9 mouse cellular contexts compared by ENCODE assay signal in the genomic region with DNA sequence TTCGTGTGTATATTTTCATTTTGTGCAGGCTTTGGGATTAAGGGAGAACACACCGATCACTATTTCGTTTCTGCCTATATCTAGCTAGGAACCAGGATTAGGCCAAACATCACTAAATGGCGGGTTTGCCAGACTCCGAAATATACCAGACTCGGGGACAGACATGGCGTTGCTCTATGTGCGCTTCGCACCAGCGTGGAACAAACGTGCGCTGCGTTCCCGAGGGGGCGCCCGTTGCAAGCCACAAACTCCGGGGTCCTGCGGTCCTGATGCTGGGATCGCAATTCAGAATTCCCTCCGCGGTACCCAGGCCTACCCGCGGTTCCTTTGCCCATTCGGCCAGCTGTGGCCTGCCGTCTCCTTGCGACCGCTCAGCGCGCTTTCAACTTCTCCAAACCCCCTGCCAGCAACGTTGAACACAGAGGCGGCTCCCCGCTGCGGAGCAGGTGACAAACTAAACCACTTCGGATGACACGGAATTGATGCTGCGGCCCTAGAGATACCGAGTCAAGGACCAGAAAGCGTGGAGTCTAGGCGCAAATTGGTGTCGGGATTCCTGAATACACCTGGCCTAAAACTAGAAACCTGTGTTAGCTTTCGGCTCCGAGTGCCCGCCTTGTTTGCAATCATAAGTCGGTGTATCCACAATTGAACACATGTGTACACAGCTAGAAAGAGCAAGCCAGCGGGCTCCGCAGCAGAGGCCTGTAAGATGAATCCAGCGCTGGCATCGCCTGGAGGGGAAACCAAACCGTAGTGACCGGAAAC. TPM values are rescaled to one million over a fixed set of nuclear protein-coding genes. Genes with fewer than 3 reads are reported as not detected.
DNase-seq lines count a peak whose midpoint lies in the region; ATAC-seq lines count a peak whose summit lies in the region.
"Had no signal": no experiment of that assay in that cellular context is flagged by ENCODE, and none has a peak within 500 bp of the region (broad histone marks: within the 10 kb centered on the region; RNA-seq: fewer than 3 reads in every experiment).

No protein-coding gene starts in this region.

- H3K27me3 ChIP-seq in lung, embryonic 15.5 days, result peaks cover 94% of the 10 kb centered on the region
- peaks cover 86% of the 10 kb centered on the region for H3K27me3 ChIP-seq in hindbrain, embryonic 14.5 days (ENCODE audit: control insufficient read depth, insufficient read depth, low read length)
- H3K27me3 ChIP-seq in neural tube, embryonic 15.5 days (replicated peaks), result peaks cover 90% of the 10 kb centered on the region

- peak overlapping the region; percentile 17 for H3K4me3 ChIP-seq in lung, embryonic 15.5 days
- H3K4me3 ChIP-seq in hindbrain, embryonic 14.5 days (replicated peaks; ENCODE audit: low read length), result peak overlapping the region; percentile 6
- H3K4me3 ChIP-seq in neural tube, embryonic 15.5 days (replicated peaks), result no peak overlapping the region

- DNase-seq in adrenal gland, postnatal 10 days, result peak; percentile 5
- no peak for DNase-seq in adrenal gland, adult 8-10 months
- no peak for DNase-seq in lung, adult 18-20 months
- peak; percentile 53 for DNase-seq in hindbrain, embryonic 14.5 days (ENCODE audit: low spot score)
- DNase-seq: liver, embryonic 13.5 days had no signal

- no peaks in the 10 kb centered on the region for H3K36me3 ChIP-seq in lung, embryonic 15.5 days
- no peaks in the 10 kb centered on the region for H3K36me3 ChIP-seq in hindbrain, embryonic 14.5 days (replicated peaks; ENCODE audit: control insufficient read depth, insufficient read depth)
- H3K36me3 ChIP-seq in neural tube, embryonic 15.5 days, result no peaks in the 10 kb centered on the region
- H3K36me3 ChIP-seq: liver, embryonic 13.5 days had no signal

- H3K9ac ChIP-seq in lung, embryonic 15.5 days, result no peak overlapping the region
- no peak overlapping the region for H3K9ac ChIP-seq in hindbrain, embryonic 14.5 days
- H3K9ac ChIP-seq in neural tube, embryonic 15.5 days (replicated peaks), result no peak overlapping the region
- H3K9ac ChIP-seq: liver, embryonic 13.5 days had no signal

- H3K9me3 ChIP-seq in lung, embryonic 15.5 days, result no peaks in the 10 kb centered on the region
- no peaks in the 10 kb centered on the region for H3K9me3 ChIP-seq in hindbrain, embryonic 14.5 days (ENCODE audit: control insufficient read depth, low read length)
- no peaks in the 10 kb centered on the region for H3K9me3 ChIP-seq in neural tube, embryonic 15.5 days (replicated peaks)
- H3K9me3 ChIP-seq: liver, embryonic 13.5 days had no signal

- H3K27ac ChIP-seq in lung, embryonic 15.5 days, result no peak overlapping the region
- H3K27ac ChIP-seq in hindbrain, embryonic 14.5 days, result no peak overlapping the region
- no peak overlapping the region for H3K27ac ChIP-seq in neural tube, embryonic 15.5 days (replicated peaks)
- H3K27ac ChIP-seq: liver, embryonic 13.5 days had no signal

- no peak for ATAC-seq in lung, embryonic 15.5 days (ENCODE audit: borderline replicate concordance, extremely low read depth, low FRiP score, low TSS enrichment)
- ATAC-seq in hindbrain, embryonic 14.5 days (ENCODE audit: low FRiP score), result no peak
- no peak for ATAC-seq in neural tube, embryonic 15.5 days (ENCODE audit: low FRiP score)
- no peak for ATAC-seq in megakaryocyte-erythroid progenitor cell, adult 5-6 weeks (replicated peaks; ENCODE audit: low FRiP score, low TSS enrichment, poor library complexity, severe bottlenecking)
- no peak for ATAC-seq in erythroid progenitor cell, adult 5-6 weeks (replicated peaks; ENCODE audit: low FRiP score, poor library complexity, severe bottlenecking)

- WGBS in lung, embryonic 15.5 days, result 1% methylated on average over 50 of the region's 50 CpGs
- WGBS in hindbrain, embryonic 14.5 days, result 1% methylated on average over 50 of the region's 50 CpGs
- WGBS in neural tube, embryonic 15.5 days, result under 1% methylated on average over 50 of the region's 50 CpGs

- H3K4me1 ChIP-seq in lung, embryonic 15.5 days, result peaks cover 13% of the 10 kb centered on the region
- H3K4me1 ChIP-seq in hindbrain, embryonic 14.5 days (replicated peaks; ENCODE audit: control insufficient read depth, insufficient read depth, low read length), result no peaks in the 10 kb centered on the region
- peaks cover 15% of the 10 kb centered on the region for H3K4me1 ChIP-seq in neural tube, embryonic 15.5 days

- peak overlapping the region; percentile 27 for H3K4me2 ChIP-seq in lung, embryonic 15.5 days
- peak overlapping the region; percentile 39 for H3K4me2 ChIP-seq in hindbrain, embryonic 14.5 days (replicated peaks)
- H3K4me2 ChIP-seq in neural tube, embryonic 15.5 days, result peak overlapping the region; percentile 9; the same call in 1 of the 2 replicates
- H3K4me2 ChIP-seq: liver, embryonic 13.5 days had no signal

RNA-seq across cellular contexts. Expression of a gene that starts 2.7 kb away (rescaled TPM):
- 1 to 10 TPM; 2.9 to 5.5 TPM for total RNA-seq in adrenal gland, postnatal 10 days (2021)
- total RNA-seq in adrenal gland, adult 8-10 months (2022), result 1 to 10 TPM in 2 of 4 experiments, under 1 TPM in 2; 0.17 to 1.8 (median 0.79) TPM
- polyA plus RNA-seq in lung, embryonic 15.5 days (2015; fragmentation: Nextera tagmentation; extraction: Ambion mirVana), result not detected in 2 replicates
- 1.8 and 1.9 TPM in 2 replicates for polyA plus RNA-seq in hindbrain, embryonic 14.5 days (2014; fragmentation: Nextera tagmentation; extraction: Ambion mirVana)
- polyA plus RNA-seq in neural tube, embryonic 15.5 days (2015; fragmentation: Nextera tagmentation; extraction: Ambion mirVana), result 0.86 and 1.2 TPM in 2 replicates
- total RNA-seq in megakaryocyte-erythroid progenitor cell, adult 5-6 weeks (2014; fragmentation: Nextera tagmentation), result 3.4 and 15.7 TPM in 2 replicates
- total RNA-seq in megakaryocyte-erythroid progenitor cell, adult 5-6 weeks (2017), result 0.04 and 0.33 TPM in 2 replicates
- total RNA-seq in erythroid progenitor cell, adult 5-6 weeks (2015; ENCODE audit: low replicate concordance), result 17.3 and 28.1 TPM in 2 replicates
- total RNA-seq in erythroid progenitor cell, adult 5-6 weeks (2017; ENCODE audit: low replicate concordance), result 5.1 and 6.7 TPM in 2 replicates

RNA-seq across cellular contexts. Expression of a gene that starts 42.7 kb away (rescaled TPM):
- total RNA-seq in adrenal gland, postnatal 10 days (2021), result 10 to 100 TPM; 28.7 to 51.6 TPM
- total RNA-seq in adrenal gland, adult 8-10 months (2022), result 10 to 100 TPM; 37.4 to 78.7 (median 52.4) TPM
- 29.5 and 31.5 TPM in 2 replicates for polyA plus RNA-seq in lung, embryonic 15.5 days (2015; fragmentation: Nextera tagmentation; extraction: Ambion mirVana)
- polyA plus RNA-seq in hindbrain, embryonic 14.5 days (2014; fragmentation: Nextera tagmentation; extraction: Ambion mirVana), result 34.3 and 38.5 TPM in 2 replicates
- polyA plus RNA-seq in neural tube, embryonic 15.5 days (2015; fragmentation: Nextera tagmentation; extraction: Ambion mirVana), result 37.9 and 39.4 TPM in 2 replicates
- total RNA-seq in megakaryocyte-erythroid progenitor cell, adult 5-6 weeks (2014; fragmentation: Nextera tagmentation), result 54.4 and 56.6 TPM in 2 replicates
- total RNA-seq in megakaryocyte-erythroid progenitor cell, adult 5-6 weeks (2017), result 150 and 199 TPM in 2 replicates
- 14.4 and 49.9 TPM in 2 replicates for total RNA-seq in erythroid progenitor cell, adult 5-6 weeks (2015; ENCODE audit: low replicate concordance)
- total RNA-seq in erythroid progenitor cell, adult 5-6 weeks (2017; ENCODE audit: low replicate concordance), result 43.1 and 97.0 TPM in 2 replicates

Comparison
In these comparisons a context has a peak if more than half of its experiments do, and no peak if none do; other contexts are left out.
1. DNase-seq: peak in adrenal gland, postnatal 10 days (single experiment) and hindbrain, embryonic 14.5 days (single experiment); none in adrenal gland, adult 8-10 months (single experiment) and lung, adult 18-20 months (0 of 2).
2. Peak in every context shown above with its lines, with median percentiles within 50 percentile points of each other: H3K4me2 ChIP-seq.